Mouse (Mus musculus) lung, adult 18-20 months (tissue): ENCODE data around the gene Prox1.

Source experiments
- DNase-seq, 2 experiments: peaks; one replicate each; pipeline ENCODE4 v3.0.0; 2022; ENCODE audit warnings: mixed read lengths in 2 of 2

Prox1 gene

DNA sequence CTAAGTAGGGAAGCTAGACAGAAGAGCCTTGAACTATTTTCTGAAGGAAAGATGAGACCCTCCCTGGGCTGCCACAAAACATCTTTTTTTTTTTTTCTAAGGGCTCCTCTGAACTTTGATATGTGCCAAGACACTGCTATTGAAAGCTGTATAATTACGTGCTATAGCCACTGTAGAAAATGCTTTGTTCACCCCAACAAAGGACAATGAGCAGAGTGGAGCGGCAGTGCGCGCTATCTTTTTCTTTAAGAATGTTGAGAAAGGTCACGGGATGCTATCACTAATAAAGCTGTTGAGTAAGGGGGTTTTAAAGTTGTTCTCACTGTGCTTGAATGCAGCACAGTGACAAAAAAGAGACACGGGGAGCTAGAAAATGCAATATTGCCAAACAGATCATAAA lies 30.0 kb downstream of the Prox1 start:
- DNase-seq = no peak

DNA sequence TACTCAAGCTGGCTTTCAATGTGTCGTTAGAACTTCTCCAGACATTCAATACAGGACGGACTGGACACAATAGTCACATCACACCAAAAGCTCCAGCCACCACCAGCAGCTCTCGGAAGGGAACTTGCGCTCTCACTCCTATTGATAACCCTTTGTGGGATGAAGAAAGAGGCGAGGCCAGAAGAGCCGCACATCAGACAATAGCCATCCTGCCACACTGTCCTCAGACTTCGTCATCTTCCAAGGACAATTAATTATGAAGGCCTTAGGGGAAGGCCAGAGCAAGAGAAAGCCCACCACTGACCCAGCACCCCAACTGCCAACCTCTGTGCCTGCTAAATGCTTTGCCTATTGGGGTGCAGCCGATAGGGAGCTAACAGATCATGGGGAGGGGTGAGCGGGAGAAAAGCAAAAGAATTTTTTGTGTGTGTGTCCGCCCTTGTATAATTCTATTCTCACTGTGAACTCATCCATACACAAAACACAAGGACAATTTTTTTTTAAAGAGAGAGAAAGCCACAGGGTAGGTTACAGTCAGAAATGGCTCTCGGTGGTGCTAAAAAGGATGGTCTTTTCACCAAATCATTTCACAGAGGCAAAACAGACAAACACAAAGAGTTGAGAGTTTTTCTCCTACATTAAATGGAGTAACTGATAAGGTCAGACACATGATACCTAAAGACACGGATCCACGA lies 30.7 kb downstream of the Prox1 start:
- no peak for DNase-seq

DNA sequence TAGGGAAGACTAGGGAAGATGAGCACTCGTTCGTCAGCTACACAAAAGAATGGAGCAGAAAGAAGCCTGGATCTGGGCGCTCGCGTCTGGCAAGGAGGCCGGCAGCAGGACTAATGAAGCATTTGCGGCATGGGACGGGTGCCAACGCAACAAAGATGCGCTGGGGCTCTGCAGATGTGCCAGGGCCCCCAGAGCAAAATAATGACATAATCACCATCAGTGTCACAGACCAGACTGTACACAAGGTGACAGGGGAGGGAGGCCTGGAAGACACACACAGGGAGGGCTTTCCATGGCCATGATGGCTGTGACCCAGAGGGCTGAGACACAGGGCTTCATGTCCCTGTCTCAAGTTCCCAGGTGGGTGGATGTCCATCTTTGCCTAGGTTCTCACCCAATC lies 32.6 kb downstream of the Prox1 start:
- DNase-seq = no peak

DNA sequence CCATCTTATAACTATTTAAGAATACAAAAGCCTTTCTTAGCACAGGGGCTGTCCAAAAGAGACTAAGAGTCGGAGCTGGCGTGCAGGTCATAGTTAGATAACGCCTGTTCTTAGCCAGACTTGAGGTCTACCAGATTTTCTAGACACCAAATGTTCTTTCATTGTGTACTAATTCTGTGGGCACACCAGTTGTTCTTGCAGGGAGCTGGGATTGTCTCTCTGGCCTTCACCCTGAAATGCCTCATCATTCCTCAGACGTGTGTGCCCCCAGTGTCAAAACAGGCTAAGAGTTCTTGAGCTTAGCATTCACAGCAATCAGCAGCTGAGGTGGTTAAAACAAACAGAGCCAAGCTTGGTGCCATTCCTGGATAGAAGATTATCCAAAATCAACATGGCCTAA lies 37.6 kb downstream of the Prox1 start:
- no peak for DNase-seq

DNA sequence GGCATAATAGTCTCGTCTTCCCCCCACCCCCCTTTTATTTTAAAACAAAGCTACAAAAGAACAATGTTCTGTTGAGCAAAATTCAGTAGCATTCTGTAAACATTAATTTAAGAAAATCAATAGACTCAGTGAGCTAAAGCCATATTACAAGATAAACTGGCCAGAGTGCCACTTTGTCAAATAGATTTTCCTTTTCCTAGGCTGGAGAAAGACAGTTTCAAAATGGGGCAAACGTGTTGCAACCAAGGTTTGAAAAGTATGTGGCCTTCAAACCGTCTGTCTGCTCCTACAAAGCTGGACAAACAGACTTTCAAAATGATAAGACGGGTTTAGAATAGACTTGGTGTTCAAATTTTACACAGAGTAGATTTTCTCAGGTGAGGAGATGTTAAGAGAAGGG lies 39.6 kb downstream of the Prox1 start:
- no peak for DNase-seq

DNA sequence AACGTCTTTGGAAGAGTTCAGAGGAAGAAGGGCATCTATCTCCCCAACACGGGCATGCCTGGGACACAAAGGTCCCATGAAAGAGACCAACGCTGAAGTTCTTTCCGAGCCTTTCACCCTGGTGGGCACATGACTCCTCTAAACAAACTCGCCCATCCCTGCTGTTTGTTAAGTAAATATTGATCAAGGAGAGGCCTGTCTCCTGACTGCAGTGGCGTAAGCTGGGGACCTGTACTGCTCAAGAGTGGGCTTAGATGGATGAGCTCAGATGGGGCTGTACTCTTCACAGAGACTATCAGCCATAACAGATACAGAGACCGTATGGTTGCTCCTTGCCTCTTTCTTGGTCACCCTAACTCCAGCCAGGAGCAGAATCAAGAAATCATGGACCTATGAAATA lies 41.0 kb downstream of the Prox1 start:
- DNase-seq = no peak

DNA sequence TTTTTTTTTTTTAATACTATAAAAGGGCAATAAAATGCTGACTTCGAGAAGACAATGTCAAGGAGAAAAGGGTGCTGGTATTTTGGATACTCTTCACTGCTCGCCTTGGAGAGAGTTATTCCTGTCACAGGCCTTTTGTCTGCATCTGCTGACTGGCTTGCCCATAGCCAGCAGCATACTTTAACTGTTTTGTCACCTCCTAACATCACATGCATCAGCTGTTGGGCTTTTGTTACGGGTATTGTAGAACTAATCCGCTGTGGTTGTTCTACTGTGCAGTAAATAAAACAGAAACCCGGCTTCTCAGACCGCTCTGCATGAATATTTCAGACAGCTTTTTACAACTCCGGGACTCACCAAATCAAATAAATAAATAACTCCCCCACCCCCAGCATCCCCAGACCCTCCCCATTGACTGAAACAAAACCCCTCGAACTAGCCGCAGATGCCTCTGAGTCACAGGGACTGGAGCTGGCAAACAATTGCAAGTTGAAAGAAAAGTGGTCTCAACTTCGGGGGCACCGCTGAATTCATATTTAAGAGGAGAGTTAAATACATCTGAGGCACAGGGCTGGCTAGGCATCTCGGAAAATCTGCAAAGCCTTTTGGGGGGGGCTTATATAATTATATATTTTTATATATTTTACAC lies 41.7 kb downstream of the Prox1 start:
- DNase-seq = no peak

DNA sequence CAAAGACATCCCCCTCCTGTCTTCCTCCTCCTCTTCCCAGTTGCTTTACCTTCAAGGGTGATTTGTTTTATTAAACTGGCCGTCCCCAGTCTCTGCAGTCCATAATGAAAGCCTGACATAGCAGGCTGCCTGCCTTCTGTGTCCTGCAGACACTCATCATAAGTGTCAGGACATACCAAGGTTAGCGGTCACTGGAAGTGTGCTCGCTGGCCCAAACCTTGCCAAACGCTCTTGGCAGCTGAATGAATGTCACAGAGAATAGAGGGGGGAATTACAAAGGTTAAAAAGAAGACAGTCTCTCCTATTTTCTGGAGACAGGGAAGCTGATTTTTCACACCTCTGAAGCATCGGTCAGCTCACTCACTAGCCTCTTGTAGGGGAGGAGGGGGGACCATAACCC lies 42.6 kb downstream of the Prox1 start:
- DNase-seq = no peak

DNA sequence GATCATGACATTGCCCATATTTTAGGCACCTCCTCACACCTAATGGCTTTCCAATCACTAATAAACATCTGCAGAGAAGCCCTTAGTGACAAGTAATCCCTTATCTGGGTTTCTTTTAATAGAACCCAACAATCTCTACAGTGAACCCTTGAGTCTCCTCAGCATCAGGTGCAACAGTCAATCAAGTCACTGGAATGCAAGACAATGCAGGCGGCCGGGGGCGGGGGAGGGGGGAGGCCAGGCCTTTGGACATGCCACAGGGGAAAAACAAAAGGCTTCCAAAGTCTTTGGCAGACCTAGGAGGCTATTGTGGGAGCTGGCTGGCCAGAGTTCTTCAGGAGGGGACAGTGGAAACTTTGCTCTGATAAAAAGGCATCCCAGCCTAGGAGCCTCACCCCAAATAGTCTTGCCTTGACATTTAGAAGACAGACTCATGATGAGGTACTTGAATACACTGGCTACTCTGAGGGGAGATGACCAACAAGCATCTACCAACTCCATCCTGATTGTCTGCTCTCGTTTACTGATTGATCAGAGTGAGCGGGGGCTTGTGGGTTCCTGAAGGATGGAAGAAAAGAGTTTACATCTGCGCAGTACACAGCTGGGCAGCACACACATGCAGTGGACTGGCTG lies 43.2 kb downstream of the Prox1 start:
- no peak for DNase-seq

DNA sequence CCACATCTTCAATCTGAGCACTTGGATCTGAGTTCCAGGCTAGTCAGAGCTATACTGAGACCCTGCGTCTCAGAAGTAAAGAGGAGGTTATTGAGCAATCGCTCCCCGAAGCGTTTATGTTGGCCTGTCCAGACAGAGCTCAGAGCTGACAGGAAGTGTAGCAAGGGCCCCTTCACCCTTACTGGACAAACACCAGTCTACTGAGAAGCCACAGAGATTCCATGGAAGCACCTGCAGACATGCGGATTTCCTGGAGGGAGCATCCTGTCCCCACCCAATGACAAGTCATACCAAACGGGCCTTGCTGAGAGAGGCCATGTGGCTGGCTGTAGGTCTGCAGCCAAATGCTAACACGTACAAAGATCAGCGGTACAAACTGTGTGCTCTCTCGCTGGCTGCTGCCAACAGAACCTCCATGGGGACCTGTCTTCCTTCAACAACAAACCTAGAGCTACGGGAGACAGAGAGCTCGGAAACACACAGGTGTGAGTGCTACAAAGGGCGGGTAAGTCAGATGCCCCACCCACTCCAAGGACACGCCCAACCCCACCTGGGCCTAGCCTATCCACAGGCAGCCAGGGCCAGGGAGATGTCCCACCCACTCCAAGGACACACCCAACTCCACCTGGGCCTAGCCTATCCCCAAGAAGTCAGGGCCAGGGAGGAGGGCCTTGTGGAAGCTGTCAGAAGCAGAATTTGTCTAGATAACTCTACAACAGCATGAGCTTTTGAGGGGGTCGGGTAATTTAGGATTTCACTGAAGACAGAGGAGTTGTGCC lies 45.4 kb downstream of the Prox1 start:
- DNase-seq = no peak

DNA sequence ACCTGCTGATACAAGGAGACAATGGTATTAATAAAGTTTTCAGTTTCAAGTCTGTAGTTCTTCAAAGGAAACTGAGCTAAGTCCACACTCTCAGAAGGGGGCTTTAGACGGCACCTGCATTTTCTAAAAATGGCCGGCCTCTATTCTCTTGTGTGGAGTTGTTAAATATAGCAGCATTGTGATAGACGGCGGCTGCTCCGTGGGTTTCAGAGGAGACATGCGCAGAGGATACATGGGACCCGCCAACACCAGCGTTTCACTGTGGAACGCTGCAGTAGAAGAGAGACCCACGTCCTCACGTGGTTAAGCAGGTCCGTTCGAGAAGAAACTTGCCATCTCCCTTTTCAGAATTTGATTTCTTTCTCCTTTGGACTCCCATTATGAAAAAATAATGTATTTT lies 47.1 kb downstream of the Prox1 start:
- no peak for DNase-seq

DNA sequence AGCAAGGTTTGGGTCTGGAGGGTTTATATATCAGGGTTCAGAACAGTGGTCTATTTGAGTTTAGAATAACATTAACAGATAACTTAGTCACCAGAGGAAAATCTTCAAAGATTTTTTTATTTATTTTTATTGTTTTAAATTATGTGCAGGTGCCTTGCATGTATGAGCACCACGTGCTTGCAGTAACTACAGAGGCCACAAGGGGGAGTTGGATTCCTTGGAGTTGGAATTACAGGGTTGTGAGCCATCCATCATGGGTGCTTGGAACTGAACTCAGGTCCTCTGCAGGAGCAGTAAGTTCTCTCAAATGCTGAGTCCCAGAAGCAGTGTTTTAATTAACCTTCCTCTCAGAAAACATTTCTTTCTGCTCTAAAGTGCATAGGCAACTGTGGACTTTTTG lies 54.5 kb downstream of the Prox1 start:
- DNase-seq = no peak

DNA sequence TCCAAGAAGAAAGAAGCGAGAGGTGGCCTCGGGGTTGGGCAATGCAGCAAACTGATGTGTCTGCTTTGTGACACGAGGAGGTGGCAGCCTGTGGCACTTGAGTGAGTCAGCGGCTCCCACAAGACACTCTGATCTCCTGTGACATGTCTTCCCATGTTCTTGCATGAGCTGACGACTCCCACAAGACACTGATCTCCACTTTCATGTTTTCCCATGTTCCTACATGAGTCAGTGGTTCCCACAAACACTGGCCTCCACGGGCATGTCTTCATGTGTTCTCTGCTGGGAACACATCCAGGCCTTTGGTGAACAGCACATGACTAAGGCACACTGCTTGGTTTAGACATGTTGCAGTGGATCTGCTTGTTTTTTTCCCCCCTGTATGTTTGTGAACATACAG lies 58.8 kb downstream of the Prox1 start:
- no peak for DNase-seq

DNA sequence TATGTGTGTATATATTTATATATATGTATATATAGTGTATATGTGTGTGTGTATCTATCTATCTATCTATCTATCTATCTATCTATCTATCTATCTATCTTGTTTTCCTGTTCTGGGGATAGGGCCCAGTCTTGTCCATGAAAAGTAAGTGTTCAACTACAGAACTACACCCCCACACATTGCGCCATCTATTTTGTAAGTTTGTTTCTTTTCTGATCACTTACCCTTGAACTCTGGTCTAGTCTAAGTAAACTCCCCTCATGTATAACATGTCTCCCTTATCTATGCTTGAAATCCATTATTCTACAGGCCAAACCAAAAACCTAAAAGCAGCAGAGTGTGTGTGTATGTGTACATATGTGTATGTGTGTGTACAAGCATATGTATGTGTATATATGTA lies 62.9 kb downstream of the Prox1 start:
- DNase-seq = no peak

DNA sequence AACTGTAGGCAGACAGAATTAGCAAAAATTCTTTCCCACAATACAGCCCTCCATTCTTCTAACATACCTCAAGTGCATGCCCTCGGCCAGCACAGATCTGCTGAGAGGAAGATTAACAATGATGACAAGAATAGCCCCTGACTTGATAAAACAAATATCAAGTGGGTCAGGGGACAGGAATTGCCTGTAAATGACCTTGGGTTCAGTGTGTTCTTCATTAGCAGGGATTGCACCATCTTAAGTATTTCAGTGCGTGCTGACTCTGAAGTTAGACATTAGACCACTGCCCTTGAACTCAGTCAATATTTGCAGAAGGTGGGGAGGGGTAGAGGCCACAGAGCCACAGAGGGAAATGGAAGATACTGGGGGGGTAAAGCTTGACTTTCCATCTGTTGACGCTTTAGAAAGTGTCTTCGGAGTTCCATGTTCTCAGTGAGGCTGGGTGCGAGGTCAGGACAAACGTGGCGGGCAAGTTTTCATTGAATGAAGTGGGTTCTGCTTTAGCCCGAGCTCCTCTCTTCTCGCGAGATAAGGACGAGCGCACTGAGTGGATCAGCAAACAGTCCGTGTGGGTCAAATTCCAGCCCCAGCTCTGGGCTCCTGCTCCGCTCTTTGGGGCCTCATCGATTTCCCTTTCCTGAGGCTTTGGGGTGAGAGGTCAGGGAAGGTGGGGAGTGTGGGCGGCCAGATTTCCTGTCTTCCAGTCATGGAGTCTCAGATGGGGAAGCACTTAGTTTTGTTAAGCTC lies 63.7 kb downstream of the Prox1 start:
- DNase-seq = no peak

DNA sequence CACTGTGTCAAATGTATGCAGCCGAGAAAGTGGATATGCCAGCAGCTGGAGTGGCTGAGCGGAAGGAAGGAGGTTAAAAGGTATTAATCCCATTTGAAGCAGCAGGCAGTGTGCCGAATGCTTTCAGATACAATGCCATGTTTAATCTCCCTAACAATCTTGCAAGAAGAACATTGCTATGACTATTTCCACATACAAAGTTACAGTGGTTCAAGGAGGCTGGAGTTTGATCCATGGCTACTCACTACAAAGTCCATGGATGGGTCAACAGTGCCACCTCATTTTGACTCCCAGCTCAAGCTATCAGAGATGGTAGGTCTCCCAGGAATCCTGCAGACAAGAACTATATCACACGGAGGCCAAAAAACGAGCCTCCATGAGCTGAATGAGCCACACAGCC lies 64.5 kb downstream of the Prox1 start:
- DNase-seq = no peak

DNA sequence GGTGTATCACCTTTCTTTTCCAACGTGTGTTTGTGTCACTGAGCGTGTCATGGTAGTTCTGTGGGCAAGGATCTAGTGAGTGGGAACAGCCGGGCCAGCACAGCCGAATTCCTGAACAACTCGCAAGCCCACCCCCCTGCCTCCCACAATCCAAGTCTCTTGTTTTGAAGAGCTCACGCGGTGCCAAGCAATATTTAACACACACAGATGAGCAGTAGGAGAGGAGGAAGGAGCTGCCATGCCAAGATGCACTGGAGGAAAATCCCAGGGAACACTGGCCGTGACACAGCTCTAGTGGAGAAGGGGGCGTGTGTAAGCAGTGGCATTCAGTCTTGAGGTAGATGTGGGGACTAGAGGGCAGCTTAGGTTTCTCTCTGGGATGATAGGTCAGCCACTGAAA lies 77.2 kb downstream of the Prox1 start:
- no peak for DNase-seq

DNA sequence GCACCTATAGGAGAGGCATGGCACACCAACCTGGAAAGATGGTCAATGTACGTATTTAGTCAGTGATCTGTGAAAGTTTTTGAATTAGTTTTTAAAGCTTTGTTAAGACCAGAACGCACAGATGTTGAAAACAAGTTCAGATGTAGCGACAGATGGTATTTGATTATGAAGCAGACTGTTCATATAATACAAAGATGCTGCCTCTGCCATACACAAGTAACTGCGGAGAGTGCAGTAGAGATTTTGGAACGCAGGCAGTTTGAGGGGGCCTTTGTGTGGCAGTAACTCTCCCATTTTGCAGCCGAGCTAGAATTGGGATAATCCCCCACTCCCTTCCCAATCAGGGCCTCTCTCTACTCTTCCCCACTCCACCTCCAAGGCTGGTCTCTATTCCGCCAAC lies 78.4 kb downstream of the Prox1 start:
- DNase-seq = no peak

DNA sequence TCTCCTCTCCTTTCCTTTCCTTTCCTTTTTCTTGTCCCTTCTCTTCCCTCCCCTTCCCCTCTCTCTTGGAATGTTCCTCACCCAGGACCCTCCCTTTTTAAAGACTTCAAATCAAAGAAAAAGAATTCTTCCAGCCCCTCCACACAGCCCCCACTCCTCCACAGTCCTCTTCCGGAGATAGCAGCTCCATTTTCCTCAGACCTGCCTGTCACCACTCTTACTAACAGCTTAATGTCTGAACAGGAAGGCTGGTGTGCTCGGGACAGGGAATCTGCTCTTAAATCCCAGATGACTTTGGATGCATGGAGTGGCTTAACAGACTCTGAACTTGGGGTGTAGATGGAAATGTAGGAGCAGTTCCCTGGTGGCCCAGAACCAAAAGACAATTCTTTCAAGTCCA lies 81.6 kb downstream of the Prox1 start:
- DNase-seq = no peak

DNA sequence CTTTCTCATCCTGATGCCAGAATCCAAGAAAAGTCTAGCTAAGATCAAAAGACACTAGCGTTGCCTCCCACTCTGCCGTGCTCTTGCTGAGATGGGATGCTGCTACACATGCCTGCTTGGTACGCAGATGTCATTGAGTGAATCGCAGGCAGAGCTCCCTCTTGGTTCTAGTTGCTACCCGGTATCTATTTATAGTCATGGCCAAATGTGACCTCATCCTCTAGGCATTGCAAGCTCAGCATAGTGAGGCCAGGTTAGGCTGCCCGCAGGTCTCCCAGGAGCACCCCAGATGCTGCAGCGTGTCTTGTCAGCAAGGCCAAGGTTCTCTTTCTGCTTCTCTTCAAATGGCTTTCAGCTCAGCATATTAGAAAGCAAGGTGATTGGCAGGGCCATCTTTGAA lies 84.8 kb downstream of the Prox1 start:
- no peak for DNase-seq

DNA sequence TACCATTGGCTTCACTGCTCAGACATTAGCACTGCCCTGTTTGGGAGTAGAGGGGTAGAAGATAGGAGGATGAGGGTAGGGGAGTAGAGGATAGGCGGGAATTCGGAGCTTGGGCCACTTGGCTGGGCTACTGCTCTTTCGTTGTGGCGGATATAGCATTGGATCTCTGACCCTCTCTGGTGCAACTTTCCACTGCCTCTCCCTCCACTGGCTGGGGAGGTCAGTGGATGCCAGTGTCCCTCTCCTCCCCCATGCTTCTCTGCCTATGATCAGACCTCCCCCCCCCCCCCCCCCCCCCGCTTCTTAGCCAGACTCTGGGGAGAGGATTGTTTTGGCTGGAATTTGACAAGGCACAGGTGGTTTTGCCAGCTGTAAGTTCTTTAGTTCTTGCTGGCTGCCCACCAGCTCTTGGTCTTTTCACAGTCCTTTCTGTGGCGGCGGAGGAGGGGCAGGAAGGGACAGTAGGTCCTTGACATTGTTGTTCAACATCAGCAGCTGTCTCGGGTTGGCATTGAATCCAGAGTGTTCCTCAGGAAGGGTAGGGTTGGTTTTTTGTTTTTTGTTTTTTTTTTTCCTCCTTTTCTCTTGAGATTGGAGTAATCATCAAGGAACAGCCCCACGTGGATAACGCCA lies 90.8 kb downstream of the Prox1 start:
- no peak for DNase-seq

DNA sequence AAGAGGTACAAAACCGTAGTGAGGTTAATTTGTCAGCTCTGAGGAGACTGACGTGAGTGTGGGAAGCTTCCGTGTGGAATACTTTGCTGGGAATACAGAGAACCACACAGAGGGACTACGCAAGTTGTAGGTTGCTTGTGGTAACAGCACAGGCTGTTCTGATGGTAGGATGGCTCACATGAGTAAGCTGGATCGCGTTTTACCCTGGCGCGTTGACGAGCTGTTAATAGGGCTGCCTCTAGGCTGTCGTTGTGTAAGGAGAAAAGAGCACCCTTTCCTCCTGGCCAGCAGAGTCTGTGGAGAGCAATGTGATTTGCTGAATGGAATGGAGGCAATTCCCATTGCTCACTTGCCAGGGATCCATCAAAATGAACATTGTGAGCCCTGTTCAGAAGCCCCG lies 93.9 kb downstream of the Prox1 start:
- no peak for DNase-seq
